Mouse (Mus musculus) brain, adult 2 months (tissue): ENCODE measurements at regions not wholly inside any gene's neighbourhood (a gene's known extent, or its start where the extent isn't known, plus 50 kb on each side); places are given as distances from the start of the nearest gene placed in this dataset.
A peak's percentile ranks its signal among the peaks of the same experiment; 100 is the strongest.
"Not testable (repeated sequence)": the region's sequence is repeated elsewhere in the genome, so short reads cannot be mapped to it uniquely, and the experiment has no call there.

Experiments used
- DNase-seq: peaks from one replicate; pipeline ENCODE4 v3.0.0; 2011; ENCODE audit warnings: low read depth, low spot score

- no peak for DNase-seq
Observed at GRCm38 (mm10) chr13:7007091-7007490, 358.5 kb upstream of the Pfkp start.

DNA sequence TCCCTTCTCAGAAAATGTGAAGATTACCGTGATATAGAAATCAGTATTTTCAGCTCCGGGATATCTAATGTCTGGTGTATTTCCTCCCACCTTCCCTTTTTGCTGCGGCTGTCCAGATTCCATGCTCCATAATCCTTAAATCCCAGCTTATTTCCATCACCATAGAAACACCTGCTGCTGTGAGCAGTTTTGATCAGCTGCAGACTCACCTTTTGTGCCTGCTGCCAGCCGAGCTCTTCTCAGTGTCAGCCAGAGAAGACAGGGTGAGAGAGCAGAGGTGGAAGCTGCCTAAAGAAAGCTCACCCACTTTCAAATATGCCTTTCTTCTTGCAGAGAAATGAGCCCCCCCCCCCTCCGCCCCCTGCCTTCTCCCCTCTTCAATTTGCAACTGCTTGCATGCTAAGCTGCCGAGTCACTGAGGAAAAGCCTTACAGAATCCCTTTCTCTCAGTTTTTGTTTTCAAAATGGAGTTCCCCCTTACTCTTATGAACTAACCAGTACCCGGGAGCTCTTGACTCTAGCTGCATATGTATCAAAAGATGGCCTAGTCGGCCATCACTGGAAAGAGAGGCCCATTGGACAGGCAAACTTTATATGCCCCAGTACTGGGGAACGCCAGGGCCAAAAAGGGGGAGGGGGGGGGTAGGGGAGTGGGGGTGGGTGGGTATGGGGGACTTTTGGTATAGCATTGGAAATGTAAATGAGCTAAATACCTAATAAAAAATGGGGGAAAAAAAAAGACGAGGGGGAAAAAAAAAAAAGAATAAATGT lies 350.1 kb upstream of the Pfkp start:
- peak; percentile 58 for DNase-seq

- DNase-seq: no peak
Observed at GRCm38 (mm10) chr13:6998094-6998493, 349.5 kb upstream of the Pfkp start.

- DNase-seq: no peak
Observed at GRCm38 (mm10) chr13:6992323-6992994, 343.9 kb upstream of the Pfkp start.

DNA sequence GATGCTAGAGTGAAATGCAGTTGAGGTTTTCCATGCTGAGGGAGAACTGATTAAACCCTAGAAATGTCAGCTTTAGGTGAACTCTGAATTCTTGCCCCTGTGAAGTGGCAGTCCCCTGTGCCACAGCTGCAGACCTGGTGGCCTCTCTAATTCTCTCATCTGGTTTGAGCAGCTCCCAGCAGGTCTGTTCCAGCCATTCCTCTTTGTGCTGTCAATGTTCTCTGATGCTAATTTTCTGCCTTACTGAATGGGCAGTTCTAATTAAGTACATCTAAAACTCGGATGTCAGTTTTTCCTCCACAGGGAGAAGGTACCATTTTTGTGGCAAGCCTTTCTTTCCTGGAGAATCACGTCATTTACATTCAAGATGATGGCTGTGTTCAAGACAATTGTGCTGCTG lies 343.1 kb upstream of the Pfkp start:
- DNase-seq: no peak

DNA sequence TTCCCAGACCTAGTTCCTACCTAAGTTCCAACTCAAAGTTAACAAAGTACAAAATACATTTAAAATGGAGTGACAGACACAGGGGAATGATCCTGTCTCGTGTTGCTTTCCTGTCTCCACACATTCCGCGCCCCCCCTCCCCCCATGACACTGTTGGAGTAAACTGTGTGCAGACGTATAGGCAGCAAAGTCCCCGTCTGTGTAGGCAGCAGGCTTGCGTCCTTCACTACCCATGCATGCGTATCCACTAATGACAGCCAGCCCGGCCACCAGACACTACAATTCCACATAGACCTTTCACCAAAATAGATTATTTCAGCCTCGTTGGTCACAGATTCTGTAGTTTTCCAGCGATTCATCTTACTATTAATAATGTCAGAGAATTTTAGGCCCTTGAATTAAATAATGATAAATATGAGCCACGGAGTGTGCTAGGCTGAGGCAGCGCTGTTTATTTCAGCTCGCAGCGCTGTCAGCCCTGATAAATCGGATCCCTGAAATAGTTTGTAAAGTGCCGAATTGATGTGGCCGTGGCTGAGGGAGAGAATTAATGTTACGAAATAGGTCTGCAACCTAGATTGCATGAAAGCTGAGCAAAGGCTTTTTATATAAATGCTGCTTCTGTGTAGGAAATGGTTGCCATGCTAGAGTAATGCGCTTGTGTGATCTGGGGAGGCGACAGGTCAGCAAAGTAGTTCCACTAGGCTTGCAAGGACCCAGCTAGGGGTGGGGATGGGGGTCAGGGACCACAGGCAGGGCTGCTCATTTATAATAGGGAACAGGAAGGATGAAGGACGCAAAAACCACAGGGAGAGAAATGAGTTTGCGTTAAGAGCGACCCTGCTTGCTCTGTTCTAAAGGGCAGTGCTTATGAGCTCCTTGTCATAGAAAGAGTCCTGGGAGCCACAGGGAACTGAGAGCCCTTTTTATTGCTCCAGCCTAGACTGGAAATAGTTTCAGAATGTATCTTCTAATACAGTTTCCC lies 336.7 kb upstream of the Pfkp start:
- DNase-seq: peak; percentile 16

GRCm38 (mm10) chr13:6955713-6956112 lies 307.1 kb upstream of the Pfkp start:
- DNase-seq: no peak

- DNase-seq: no peak
Observed at GRCm38 (mm10) chr13:6924136-6924535, 275.6 kb upstream of the Pfkp start.

DNA sequence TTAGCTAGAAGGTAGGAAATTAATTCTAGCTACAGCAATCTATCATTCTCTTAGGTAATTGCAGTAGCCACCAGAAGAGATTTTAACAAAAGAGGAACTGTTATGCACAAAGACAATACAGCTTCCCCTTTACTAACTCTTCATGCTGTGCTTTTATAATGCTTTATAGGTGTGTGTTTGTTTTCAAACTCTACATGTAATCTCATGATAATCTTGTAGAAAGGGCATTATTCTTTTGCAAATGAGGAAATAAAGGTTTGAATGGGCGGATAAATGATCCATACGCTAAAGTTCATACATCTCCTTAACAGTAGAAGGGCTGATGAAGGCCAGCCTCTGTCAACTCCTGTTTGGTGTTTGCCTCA lies 273.8 kb upstream of the Pfkp start:
- no peak for DNase-seq

GRCm38 (mm10) chr13:6921691-6922356 lies 273.2 kb upstream of the Pfkp start:
- DNase-seq: no peak

- no peak for DNase-seq
Observed at GRCm38 (mm10) chr13:6906000-6906399, 257.4 kb upstream of the Pfkp start.

DNA sequence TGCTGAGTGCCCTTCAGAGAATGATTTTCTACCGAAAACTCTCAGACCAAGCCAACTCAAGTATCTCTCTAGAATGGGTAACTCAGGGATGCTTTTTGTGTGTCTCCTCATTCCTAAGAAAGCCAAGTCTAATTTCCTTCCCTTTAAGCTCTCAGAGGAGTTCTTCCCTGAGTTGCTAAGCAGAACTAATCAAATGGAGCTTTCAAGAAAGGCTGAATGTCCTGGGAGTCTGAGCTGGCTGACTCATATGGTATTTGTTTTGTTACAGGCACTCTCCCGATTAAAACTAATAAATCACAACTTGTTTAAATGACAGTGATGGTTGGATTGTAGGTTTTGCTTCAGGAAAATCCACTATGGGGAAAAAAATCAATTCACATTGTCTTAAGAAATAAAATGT lies 253.1 kb upstream of the Pfkp start:
- DNase-seq: peak; percentile 16

DNA sequence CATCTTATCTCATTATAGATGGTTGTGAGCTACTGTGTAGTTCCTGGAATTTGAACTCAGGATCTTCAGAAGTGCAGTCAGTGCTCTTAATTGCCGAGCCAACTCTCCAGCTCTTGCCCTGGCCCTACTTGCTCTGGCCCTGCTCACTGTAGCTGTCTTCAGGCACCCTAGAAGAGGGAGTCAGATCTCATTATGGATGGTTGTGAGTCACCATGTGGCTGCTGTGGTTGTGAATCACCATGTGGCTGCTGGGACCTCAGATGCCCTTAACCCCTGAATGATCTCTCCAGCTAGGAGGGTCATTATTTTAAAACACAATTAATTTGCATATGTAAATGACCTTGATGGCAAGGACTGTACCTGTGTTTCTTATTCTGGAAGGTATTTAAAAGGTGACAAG lies 249.1 kb upstream of the Pfkp start:
- DNase-seq: peak; percentile 12

- no peak for DNase-seq
Observed at GRCm38 (mm10) chr13:6891458-6892076, 243.0 kb upstream of the Pfkp start.

DNA sequence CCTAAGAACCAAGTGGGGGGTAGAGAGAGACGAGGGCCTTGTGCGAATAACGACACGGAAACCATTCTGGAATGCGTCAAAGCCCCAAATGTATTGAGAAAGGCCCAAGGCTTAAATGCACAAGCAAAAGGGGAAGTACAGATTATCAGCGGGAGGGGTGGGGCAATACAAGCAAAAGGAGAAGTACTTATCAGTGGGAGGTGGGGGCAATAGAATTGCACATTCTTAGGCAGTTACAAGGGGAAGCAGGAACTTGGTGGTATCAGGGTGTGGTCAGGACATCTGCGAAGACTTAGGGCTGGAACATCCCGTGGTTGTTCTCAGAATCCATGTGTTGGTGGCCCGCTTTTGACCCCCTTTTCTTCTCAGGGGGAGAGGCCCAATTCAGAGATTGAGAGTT lies 240.9 kb upstream of the Pfkp start:
- not testable (repeated sequence) for DNase-seq

DNA sequence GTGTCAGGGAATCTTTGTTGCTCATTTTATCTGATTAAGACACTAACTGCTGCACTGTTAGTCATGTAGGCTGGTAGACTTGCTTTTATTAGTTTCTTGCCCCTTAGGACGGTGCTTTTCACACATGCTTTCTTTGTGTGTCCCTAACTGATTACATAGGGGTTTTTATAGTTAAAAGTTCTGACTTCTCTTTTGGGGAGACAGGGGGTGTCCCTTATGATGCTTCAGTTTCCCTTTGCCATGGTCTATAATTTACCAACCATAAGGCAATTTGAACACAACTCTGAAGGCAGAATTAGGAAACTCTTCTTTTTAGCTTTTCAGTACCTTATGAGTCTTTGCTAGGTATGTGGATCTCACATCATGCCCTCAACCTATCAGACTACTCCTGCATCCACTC lies 239.8 kb upstream of the Pfkp start:
- no peak for DNase-seq

DNA sequence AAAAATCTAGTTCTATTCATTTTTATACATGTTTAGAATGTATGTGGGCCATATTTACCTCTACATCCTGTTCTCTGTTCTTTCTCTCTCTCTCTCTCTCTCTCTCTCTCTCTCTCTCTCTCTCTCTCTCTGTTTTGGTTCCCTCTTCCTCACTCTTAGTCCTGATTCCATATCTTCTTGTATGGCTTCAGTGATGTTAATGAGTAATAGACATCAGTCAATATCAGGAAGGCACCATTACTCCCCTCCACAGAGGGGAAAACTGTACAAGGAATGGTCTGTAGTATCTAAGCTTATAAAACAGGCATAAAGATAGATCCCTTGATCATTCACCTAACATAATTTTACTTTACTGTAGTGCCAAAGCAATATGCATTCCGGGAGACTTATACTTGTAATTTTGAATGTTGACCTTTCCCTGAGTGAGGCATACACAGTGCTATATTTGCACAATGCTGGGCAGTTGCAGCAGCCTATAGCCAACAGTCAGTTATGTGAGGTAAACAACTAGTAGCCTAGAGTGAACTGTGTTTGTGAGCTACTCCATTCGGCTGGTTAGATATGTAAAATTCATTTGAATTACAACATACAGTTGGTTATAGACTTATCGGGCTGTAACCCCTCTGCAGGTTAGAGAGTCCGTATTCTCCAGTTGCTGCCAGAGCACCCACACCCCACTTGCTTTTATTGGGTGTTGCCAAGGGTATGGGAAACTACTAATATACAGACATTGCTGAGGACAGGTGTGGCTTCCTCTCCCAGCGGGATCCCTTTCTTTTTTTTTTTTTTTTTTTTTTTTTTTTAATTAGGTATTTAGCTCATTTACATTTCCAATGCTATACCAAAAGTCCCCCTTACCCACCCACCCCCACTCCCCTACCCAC lies 228.7 kb upstream of the Pfkp start:
- no peak for DNase-seq

- DNase-seq: no peak
Observed at GRCm38 (mm10) chr13:6862186-6862585, 213.6 kb upstream of the Pfkp start.

GRCm38 (mm10) chr13:6859551-6859950 lies 211.0 kb upstream of the Pfkp start:
- no peak for DNase-seq
